Mouse (Mus musculus) liver, postnatal 0 days (tissue): ENCODE data around the gene Arhgef17.

ENCODE experiments used
- CTCF ChIP-seq: sonication (generic); IDR thresholded peaks from 2 replicates; pipeline ENCODE4 v1.5.1; 2016; ENCODE audit warnings: antibody characterized with exemption, low read depth
- EP300 ChIP-seq: IDR thresholded peaks from 2 replicates; pipeline ENCODE4 v1.6.1; 2016; ENCODE audit warnings: antibody characterized with exemption, low read depth, mild to moderate bottlenecking

GRCm38 (mm10) chr7:100871355-100871754 is 60.6 kb downstream of the Arhgef17 start:
- TF ChIP-seq CTCF (no peak), EP300 (no peak)
